Mouse (Mus musculus) kidney, adult 11 months (tissue): ENCODE measurements around the gene Tmem201.
"Not testable (repeated sequence)": the region's sequence is repeated elsewhere in the genome, so short reads cannot be mapped to it uniquely, and the experiment has no call there.

Source experiments
- DNase-seq: peaks from one replicate; pipeline ENCODE4 v3.0.0; 2022

Gene Tmem201

DNA sequence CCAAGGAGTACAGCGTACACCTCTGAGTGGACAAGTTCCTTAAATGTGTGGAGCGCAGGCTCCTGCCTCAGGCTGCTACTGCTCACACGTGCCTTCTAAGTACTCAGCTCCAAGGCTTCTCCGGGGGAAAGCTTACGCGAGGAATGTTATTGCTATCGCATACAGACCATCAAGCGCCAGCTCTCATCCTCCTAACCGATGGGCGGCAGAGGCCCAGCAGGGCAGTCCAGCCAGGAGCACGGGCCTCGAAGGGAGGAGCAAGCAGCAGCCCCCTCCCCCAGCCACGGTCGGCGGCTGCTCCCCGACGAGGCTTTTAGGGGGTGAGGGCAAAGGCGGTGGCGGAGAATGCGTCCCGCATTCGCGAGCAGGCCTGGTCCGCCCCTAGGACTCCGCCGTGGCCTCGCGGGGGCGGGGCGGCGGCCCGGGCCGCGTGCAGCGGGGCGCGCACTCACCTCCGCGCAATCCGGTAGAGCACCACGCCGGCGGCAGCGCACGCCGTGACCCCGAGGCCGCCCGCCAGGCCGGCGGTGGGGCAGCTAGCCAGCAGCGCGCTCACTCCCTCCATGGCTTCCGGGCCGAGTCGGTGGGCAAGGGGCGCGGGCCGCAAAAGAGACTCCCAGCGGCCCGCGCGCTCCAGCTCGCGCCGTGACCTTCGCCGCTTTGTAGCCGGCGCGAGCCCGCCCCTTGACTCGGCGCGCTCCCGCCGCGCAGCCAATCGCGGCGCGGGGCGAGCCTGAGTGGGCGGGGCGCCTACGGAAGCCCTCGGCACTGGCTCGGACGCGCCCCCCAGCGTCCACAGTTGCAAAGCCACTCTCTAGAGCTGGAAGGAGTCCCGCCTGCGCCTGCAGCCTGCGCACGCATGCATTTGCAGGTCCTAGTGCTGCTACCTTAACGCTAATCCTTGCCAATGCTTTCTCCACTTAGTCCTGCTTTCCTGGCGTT, at the start of gene Tmem201:
Gene Tmem201 (minus strand): TSS at position 662 of the 942 bp plus-strand sequence.
- DNase-seq: peak; percentile 92

DNA sequence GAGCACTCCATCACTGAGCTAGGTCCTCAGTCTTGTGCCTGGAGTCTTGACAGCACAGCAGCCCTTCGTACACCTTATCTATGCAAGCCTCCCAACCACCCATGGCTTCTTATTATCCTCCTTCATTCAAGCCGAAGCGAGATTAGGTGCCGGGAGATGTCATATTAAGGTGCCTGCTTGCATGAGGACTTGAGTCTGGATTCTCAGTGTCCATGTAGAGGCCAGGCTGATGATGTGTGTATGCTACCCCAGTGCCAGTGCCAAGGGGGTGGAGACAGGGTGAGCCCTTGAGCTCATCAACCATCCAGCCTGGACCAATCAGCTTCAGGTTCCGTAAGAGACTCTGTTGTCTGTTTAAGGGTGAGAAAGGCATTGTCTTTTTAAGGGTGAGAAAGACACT, 47.1 kb upstream of the Tmem201 start:
- DNase-seq: no peak

DNA sequence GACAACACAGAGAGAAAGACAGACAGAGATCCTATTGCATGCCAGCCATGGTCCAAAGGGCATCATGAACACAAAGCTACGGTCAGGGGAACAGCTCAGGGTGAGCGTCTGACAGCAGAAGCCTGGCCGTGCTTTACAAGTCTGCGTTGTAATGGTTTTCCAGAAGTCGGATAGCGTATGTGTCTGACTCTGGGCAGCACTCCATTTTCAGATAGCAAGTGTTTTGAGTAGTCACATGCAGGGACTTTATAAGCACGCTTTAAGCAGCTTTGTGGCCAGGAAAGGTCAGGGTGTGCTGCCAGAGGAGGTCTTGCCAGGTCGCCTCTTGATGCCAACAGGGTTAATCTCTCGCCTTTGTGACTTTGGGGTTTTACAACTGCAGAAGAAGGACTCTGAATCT, 46.5 kb upstream of the Tmem201 start:
- no peak for DNase-seq

DNA sequence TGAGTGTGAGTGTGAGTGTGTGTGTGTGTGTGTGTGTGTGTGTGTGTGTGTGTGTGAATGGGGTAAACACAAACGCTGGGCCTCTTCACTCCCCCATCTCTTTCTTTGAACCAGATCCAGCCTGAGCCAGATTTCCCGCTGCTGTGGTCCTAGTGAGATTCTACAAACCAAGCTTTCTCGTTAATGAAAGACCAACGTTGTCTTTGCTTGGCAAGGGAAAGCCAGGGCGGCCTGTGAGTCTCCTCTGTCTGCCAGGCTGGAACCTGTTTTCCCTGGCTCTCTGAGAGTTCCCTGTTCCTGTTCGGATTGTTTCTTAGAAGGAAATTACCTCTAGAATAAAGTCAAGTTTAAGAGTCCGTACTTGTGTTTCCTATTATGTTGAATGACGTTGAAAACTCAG, 45.1 kb upstream of the Tmem201 start:
- peak; percentile 65 for DNase-seq

DNA sequence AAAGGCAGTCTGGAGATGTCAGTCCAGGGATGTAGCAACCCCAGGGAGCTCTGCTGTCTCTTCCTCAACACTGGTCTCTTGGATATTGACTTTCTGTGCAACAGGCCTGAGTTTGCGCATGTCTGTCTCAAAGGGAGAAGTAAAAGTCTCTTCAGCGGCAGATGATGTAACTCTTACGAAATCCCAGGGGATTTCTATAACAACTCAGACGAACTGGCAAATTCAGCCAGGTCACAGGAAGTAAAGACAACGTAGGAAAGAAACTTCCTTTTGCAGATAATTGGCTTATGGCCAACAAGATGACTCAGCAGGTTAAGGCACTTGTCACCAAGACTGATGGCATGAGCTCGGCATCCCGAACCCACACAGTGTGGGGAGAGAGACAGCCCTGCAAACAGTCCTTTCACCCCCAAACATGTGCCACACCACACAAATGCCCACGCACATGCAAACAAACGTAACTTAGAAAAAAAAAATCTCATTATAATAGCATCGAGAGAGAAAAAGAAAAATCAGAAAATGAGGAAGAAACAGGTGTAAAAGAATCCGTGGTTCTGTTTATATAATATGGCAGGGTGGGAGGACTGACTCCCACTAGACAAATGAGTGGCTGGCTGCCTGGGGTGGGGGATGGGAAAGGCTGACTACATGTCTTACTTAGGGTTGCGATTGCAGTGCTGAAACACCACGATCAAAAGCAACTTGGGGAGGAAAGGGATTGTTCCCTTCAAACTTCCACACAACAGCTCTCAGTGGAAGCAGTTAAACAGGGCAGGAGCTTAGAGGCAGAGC, 42.9 kb upstream of the Tmem201 start:
- DNase-seq: no peak

DNA sequence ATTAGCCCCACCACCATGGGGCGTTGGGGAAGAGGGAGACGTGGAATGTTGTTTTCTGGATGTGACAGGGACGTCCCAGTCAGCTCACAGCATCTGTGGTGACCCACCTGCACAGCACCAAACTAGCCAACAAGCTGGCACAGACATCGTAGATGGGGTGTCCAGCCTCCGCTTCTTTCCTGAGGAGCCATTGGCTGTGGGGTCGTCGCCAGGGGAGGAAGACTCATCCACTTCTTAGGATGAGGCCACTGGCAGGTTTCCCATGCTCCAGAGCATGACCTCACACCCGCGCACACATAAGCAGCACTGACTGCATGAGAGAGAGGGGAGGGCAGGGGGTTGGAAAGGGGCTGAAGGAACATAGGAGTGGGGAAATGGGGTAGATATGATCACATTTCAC, 42.1 kb upstream of the Tmem201 start:
- DNase-seq: no peak

DNA sequence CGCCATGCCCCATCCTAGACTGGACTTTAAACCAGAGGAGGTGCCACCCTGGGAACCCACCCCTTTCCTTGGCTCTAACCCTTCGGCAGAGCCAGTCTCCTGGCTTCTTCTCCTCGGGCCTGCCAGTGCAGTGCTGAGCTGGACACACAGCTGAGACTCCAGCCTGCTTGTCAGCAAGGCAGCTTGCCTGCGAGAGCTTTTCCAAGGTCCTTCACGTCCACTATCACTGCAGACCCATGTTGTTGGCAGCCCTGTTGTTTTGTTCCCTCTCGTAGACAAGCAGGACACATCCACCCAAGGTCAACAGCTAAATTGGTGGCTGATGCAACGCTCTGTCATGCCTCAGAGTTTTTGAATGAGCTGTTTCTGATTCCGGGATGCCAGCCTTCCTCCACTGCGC, 39.3 kb upstream of the Tmem201 start:
- peak; percentile 74 for DNase-seq

DNA sequence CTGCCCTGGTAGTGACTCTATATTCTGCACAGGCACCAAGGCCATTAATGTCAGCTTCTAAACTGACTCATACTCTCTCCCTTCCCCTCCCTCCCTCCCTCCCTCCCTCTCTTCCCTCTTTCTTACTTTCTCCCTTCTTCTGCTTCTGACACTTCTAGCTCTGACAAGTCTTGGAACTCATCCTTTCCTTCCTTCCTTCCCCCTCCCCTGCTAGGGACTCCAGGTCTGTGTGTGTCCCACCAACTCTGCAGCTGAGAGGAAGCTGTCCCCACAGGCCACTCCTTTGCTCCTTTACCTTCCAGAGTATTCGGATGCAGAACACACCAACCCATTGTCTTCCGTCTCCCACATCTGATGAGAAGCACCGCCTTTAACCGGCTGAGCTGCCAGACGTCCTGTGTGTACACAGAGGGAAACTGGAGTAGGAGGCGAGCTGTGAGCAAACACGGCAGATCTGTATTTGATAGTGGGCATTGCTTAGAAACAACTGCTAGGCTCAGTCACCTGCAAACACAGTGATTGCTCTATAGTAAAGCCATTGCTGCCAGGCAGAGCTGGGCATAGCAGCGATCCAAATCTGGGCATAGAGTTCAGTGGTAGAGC, 38.0 kb upstream of the Tmem201 start:
- DNase-seq: no peak

DNA sequence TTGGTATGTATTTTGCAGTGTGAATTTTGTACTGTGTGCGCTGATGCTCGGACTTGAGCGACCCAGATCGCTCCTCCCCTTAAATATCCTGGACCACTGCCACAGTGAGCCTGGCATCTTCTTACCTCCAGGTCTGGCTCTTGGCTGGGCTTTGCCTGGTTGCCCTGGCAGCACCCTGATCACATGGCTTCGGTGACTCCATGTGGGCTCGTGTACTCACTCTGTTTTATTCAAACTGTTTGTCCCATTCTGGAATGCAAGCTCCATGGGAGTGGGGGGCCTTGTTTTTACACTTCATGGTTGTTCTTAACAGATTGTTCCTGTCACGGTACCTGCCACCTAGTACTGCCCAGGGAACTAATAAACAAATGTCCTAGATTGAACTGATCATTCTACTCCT, 37.5 kb upstream of the Tmem201 start:
- peak; percentile 90 for DNase-seq

DNA sequence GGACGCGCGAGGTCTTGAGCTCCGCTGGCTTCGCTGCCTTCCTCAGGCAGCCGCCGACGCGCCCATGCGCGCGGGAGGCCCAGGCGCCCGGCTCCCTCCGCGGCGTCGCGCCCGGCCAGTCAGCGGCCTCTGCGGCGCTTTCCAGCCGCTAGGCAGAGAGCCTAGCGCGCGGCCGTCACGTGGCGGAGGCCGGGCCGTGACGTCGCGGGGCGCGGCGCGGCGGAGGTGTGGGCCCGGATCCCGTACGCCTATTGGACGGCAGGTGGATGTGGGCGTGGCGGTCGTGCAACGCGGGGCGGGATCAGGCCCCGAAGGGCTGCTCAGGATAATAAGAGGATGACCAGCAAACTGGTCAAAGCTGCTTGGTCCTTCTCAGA, 36.2 kb upstream of the Tmem201 start, which contains the start of gene Slc25a33:
Gene Slc25a33 (minus strand): TSS at position 184 of the 377 bp plus-strand sequence.
- peak; percentile 97 for DNase-seq

DNA sequence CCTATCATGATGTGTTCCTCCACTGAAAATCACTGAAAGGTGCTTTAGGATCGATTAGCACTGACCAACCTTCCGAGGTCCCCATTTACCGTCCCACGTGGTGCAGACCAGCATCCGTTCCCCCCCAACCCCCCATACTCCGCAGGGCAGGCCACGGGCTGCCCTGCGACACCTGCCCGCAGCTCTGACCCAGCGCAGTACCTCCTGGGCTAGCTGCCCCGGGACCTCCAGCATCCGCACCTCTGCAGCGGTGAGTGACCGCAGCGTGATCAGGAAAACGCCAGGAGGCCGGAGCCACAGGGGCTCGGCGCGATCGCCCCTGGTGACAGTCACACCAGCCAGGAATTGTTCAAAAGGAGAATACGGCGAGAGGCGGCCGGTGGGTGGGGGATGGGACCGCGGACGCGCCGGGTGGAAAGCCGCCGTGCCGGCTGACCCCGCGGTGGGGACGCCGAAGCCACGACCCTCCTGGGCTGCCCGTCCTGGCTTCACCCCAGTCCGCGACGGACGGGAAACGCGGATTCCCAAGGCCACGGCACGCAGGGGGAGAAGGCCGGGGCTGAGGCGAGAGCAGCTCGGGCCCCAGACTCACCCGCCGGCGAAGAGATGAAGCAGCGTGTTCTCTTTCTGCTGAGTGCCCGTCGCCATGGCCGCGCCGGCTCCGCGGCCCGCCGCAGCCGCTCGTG, 35.7 kb upstream of the Tmem201 start:
- no peak for DNase-seq

DNA sequence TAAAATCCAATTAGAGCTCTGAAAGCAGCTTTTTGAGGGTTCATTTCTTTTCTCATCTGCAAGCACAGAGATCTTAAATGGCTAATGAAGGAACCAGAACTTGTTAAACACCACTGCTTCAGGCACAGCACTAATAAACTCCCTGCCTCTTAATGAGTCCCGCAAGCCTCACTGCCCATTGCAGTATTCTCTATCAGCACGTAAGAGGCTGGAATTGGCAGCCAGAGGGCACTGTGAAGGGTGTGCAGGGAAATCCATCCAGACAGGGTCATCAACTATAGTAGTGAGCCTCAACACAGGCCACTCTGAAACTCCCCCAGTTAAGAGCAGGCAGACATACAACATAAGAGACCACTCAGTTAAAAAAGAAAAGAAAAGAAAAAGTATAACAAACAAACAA, 34.5 kb upstream of the Tmem201 start:
- no peak for DNase-seq

DNA sequence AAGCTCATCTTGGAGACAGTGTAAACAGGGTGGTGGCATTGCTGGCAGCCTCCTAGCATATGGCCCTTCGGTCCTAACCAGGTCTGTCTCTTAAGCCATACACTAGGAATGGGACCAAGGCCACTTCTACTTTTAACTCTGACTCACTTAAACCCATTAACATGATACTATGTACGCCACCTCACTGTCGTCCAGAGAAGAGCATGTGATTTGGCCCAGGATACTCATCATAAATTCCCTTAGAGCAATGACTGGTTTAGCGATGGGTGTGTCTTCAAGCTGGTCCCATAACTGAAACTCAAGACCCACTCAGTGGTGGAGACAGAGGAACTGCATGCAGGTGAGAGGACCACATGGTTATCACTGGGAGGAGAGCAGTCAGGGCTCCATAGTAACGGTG, 27.4 kb upstream of the Tmem201 start:
- DNase-seq: no peak

DNA sequence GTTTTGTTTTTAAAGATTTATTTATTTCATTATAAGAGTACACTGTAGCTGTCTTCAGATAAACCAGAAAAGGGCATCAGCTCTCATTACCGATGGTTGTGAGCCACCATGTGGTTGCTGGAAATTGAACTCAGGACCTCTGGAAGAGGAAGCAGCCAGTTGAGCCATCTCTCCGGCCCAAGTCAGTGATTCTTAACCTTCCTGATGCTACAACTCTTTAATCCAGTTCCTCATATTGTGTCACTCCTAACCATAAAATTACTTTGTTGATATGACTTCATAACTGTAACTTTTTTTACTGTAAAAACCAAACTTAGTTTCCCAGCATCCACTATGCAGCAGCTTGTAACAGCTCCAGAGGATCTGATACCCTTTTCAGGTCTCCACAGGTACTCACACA, 25.5 kb upstream of the Tmem201 start:
- no peak for DNase-seq

DNA sequence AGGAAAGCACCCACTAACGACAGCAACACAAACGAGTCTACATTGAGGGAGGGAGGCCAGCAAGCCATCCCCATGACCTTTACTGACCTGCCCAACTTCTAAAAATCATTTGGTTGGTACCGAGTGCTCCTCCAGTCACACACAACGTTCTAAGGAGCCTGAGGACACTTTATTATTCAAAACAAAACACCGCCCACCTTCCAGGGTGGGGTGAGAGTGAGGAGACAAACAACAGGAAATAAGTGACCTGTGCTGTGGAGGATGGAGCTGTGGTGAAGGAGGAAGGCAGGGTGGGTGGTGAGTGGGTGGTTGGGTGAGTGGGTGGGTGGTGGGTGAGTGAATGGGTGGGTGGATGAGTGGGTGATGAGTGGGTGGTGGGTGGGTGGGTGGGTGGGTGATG, 21.7 kb upstream of the Tmem201 start:
- no peak for DNase-seq

DNA sequence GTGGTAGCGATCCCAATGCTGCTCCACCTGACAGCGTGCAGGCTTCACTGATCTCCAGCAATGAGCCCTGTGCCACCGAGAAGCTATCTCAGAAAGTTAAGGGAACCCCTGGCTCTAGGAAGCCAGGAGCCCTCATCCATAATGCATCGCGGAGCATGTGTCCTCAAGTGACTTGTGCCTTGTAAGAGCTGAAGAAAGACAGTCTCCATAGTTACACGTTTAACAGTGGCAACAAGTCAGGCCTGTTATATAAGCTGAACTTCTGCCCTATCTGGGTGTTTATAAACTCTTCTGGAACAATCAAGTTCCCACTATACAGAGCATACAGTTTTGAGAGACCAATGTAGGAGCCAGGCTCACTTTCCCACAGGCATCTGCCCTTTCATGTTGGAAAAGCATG, 20.6 kb upstream of the Tmem201 start:
- peak; percentile 86 for DNase-seq

DNA sequence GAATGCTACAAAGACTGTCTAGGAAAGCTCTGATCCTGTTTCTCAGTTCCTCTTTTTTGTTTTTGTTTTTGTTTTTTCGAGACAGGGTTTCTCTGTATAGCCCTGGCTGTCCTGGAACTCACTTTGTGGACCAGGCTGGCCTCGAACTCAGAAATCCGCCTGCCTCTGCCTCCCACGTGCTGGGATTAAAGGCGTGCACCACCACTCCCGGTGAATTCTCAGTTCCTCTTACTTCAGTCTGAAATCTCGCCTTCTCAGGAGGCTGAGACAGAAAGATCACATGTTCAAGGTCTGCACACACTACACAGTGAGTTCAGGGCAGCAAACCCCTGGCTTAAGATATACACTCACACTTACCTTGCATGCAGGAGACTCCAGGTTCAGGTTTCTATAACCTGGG, 18.7 kb upstream of the Tmem201 start:
- not testable (repeated sequence) for DNase-seq

DNA sequence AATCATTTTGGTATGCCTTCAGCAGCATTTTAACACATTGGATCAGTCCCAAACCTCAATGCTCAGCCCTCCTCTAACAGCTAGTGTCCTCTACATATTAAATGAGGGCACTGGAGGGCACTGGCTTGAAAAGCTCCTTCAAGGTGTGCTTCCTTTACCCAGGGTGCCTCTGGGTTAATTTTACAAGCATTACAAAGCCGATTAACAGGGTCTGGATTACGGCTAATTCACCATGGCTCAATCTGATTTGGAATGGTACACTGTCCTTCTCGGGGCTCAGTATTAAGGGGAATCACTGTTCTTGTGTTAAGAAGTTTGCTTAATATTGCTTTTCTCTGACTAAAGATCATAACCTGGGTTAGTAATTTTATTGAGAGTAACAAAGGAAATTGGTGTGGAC, 15.0 kb upstream of the Tmem201 start:
- no peak for DNase-seq

DNA sequence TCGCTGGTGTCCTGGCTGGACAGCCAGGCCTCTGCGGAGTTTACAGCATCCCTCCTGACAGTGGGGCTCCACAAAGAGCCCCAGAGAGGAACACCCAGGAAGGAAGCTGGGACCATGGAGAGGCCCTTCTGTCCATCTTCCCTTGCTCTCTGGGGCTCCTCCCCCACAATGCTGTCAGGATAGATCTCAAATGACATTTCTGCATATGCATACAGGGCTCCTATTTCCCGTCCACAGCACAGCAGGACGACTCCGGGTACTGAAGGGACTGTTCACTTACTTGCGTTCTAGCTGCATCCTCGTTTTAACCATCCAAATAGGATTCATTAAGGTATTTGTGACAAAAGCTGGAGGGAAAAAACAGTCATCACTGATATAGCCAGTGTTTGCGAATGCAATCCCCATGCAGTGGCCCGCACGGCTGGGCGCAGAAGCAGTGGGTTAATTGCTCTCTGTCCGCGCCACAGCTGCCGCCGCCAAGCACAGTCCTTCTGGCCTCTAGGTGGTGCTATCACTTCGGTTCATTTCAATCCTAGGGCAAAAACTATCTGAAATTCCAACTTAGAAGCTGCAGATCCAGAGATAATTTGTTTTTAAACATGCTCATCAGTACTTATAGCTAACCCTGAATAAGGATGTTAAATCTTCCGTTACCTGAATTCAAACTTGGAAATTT, 14.4 kb upstream of the Tmem201 start:
- no peak for DNase-seq

DNA sequence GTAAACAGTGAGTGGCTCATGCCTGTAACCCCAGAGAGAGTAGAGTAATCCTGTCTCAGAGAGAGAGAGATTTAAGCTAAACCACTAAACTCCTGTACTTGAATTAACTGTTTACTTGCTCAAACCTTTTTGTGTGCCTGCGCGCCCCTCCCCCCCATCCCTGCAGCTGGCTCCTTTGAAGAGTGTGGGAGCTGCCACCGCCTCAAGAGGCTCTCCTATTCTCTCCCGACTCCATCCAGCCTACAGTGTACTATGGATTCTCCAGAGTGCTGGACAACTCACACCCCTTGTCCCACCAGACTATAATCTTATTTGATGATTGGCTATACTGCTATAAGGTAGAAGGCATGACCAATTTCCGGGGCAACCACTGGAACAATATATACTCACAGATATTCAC, 12.8 kb upstream of the Tmem201 start:
- DNase-seq: no peak

DNA sequence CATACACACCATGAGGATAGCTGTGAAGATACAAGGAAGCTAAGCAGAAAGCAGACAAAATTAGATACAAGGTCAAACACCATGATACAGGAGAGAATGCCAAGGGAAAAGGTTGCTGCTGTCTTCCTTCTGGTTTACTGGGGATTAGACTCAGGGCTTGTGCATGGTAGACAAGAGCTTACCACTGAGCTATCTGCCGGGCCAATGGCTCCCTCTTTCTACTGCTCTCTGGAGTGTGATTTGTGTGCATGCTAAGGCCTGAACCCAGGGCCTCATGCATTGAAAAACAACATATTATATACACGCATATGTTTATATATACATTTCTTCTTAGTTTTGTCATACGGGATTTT, 11.8 kb upstream of the Tmem201 start:
- not testable (repeated sequence) for DNase-seq

DNA sequence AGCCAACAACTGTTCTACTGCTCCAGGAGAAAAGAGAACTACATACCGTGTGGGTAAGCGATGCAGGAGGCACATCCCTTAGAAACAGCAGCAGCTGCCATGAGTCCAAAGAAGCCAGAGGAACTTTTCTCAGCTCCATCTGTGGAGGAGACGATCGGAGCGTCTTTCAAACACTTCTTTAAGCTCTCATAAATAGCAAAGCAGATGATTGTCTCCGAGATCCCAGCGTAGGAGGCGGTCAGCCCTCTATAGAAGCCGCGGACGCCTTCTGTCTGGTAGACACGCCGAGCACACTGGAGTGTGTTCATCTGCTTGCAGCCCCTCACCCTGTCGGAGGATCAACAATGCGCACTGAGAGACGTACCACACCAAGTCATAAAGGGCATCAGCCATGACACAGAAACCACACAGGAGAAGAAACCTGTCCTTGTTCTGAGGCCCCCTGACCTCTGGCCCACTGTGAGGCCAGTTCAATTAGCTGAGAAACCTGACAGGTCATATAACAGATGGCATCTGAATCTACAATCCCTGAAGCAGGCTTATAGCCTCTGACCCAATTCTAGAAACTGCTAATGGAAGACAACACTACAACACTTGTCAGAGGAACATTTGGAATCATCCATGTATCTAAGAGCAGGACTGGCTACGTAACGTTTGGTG, 11.3 kb upstream of the Tmem201 start:
- DNase-seq: no peak
